8 mouse cellular contexts compared by ENCODE assay signal in genomic region chr5:31294964-31295605, GRCm38 (mm10). TPM values are rescaled to one million over a fixed set of nuclear protein-coding genes. Genes with fewer than 3 reads are reported as not detected.
DNase-seq lines count a peak whose midpoint lies in the region; ATAC-seq lines count a peak whose summit lies in the region.

No protein-coding gene starts in this region.

- WGBS in hindbrain, embryonic 10.5 days = 6% methylated on average over 29 of the region's 29 CpGs
- WGBS in midbrain, embryonic 10.5 days = 7% methylated on average over 29 of the region's 29 CpGs

- peak; percentile 36 to 73 for DNase-seq in adrenal gland, adult (ENCODE audit: inconsistent age in 2 of 2, low spot score in 1 of 2)
- no peak for DNase-seq in adrenal gland, adult 8-10 months
- no peak for DNase-seq in hindbrain, embryonic 10.5 days (ENCODE audit: low spot score)
- peak; percentile 49 for DNase-seq in midbrain, embryonic 10.5 days (ENCODE audit: low spot score)
- DNase-seq in thymus, postnatal 0 days (ENCODE audit: low spot score) = no peak
- DNase-seq in spleen, postnatal 36 days (ENCODE audit: low spot score in 2 of 2) = no peak

- H3K27ac ChIP-seq in hindbrain, embryonic 10.5 days = peak overlapping the region; percentile 93
- peak overlapping the region; percentile 93 for H3K27ac ChIP-seq in midbrain, embryonic 10.5 days (replicated peaks)

- ATAC-seq in megakaryocyte, adult 5-6 weeks (ENCODE audit: poor library complexity, severe bottlenecking) = no peak

- peak overlapping the region; percentile 90 for H3K4me3 ChIP-seq in megakaryocyte, embryonic 14.5 days (replicated peaks)
- peak overlapping the region; percentile 86 for H3K4me3 ChIP-seq in hindbrain, embryonic 10.5 days
- H3K4me3 ChIP-seq in midbrain, embryonic 10.5 days = peak overlapping the region; percentile 76

- no peaks in the 10 kb centered on the region for H3K9me3 ChIP-seq in megakaryocyte, embryonic 14.5 days
- H3K9me3 ChIP-seq in hindbrain, embryonic 10.5 days = no peaks in the 10 kb centered on the region
- H3K9me3 ChIP-seq in midbrain, embryonic 10.5 days (replicated peaks) = no peaks in the 10 kb centered on the region

- no peaks in the 10 kb centered on the region for H3K36me3 ChIP-seq in megakaryocyte, embryonic 14.5 days (replicated peaks; ENCODE audit: low read length)
- H3K36me3 ChIP-seq in hindbrain, embryonic 10.5 days = peaks cover 21% of the 10 kb centered on the region
- peaks cover 21% of the 10 kb centered on the region for H3K36me3 ChIP-seq in midbrain, embryonic 10.5 days

- peaks cover 64% of the 10 kb centered on the region for H3K27me3 ChIP-seq in megakaryocyte, embryonic 14.5 days (replicated peaks)
- H3K27me3 ChIP-seq in hindbrain, embryonic 10.5 days (ENCODE audit: insufficient read depth, poor library complexity, severe bottlenecking) = peaks cover 4% of the 10 kb centered on the region; the same call in 1 of the 2 replicates
- no peaks in the 10 kb centered on the region for H3K27me3 ChIP-seq in midbrain, embryonic 10.5 days (ENCODE audit: low read depth, poor library complexity, severe bottlenecking)

- H3K4me1 ChIP-seq in megakaryocyte, embryonic 14.5 days = peaks cover 30% of the 10 kb centered on the region
- peaks cover 42% of the 10 kb centered on the region for H3K4me1 ChIP-seq in hindbrain, embryonic 10.5 days (replicated peaks)
- H3K4me1 ChIP-seq in midbrain, embryonic 10.5 days = peaks cover 37% of the 10 kb centered on the region

RNA-seq across cellular contexts. Expression of gene Fndc4, which starts 0.8 kb away (rescaled TPM):
- 10 to 100 TPM in 2 of 4 experiments, 1 to 10 TPM in 2; 6.6 to 15.1 (median 10.6) TPM for total RNA-seq in adrenal gland, adult 8-10 months (2022)
- polyA plus RNA-seq in megakaryocyte, embryonic 14.5 days (2012; ENCODE audit: insufficient read depth, low replicate concordance) = not detected in 2 replicates
- not detected in 2 replicates for total RNA-seq in megakaryocyte, adult 5-6 weeks (2015)
- total RNA-seq in megakaryocyte, adult 5-6 weeks (2017) = not detected in 2 replicates
- 47.3 and 55.6 TPM in 2 replicates for polyA plus RNA-seq in hindbrain, embryonic 10.5 days (2016; fragmentation: Nextera tagmentation; extraction: Ambion mirVana)
- polyA plus RNA-seq in midbrain, embryonic 10.5 days (2016; fragmentation: Nextera tagmentation; extraction: Ambion mirVana) = 48.9 and 51.0 TPM in 2 replicates
- polyA plus RNA-seq in thymus, postnatal 0 days (2015; fragmentation: Nextera tagmentation; extraction: Ambion mirVana) = 2.0 and 2.5 TPM in 2 replicates

RNA-seq across cellular contexts. Expression of gene Gckr, which starts 2.2 kb away (rescaled TPM):
- under 1 TPM in 3 of 4 experiments, not detected in 1; 0.26 to 0.70 (median 0.49) TPM for total RNA-seq in adrenal gland, adult 8-10 months (2022)
- not detected in 2 replicates for polyA plus RNA-seq in megakaryocyte, embryonic 14.5 days (2012; ENCODE audit: insufficient read depth, low replicate concordance)
- not detected in 2 replicates for total RNA-seq in megakaryocyte, adult 5-6 weeks (2015)
- not detected in 2 replicates for total RNA-seq in megakaryocyte, adult 5-6 weeks (2017)
- 0.14 TPM in 1 of 2 replicates, not detected in the other for polyA plus RNA-seq in hindbrain, embryonic 10.5 days (2016; fragmentation: Nextera tagmentation; extraction: Ambion mirVana)
- 0.24 TPM in 1 of 2 replicates, not detected in the other for polyA plus RNA-seq in midbrain, embryonic 10.5 days (2016; fragmentation: Nextera tagmentation; extraction: Ambion mirVana)
- polyA plus RNA-seq in thymus, postnatal 0 days (2015; fragmentation: Nextera tagmentation; extraction: Ambion mirVana) = 0.04 and 0.06 TPM in 2 replicates

RNA-seq across cellular contexts. Expression of gene Ift172, which starts 4.2 kb away (rescaled TPM):
- total RNA-seq in adrenal gland, adult 8-10 months (2022) = 10 to 100 TPM; 38.1 to 62.4 (median 49.5) TPM
- polyA plus RNA-seq in megakaryocyte, embryonic 14.5 days (2012; ENCODE audit: insufficient read depth, low replicate concordance) = 8.8 and 19.3 TPM in 2 replicates
- 9.6 and 13.6 TPM in 2 replicates for total RNA-seq in megakaryocyte, adult 5-6 weeks (2015)
- total RNA-seq in megakaryocyte, adult 5-6 weeks (2017) = 14.2 and 25.0 TPM in 2 replicates
- 35.2 and 39.7 TPM in 2 replicates for polyA plus RNA-seq in hindbrain, embryonic 10.5 days (2016; fragmentation: Nextera tagmentation; extraction: Ambion mirVana)
- polyA plus RNA-seq in midbrain, embryonic 10.5 days (2016; fragmentation: Nextera tagmentation; extraction: Ambion mirVana) = 33.8 and 40.6 TPM in 2 replicates
- polyA plus RNA-seq in thymus, postnatal 0 days (2015; fragmentation: Nextera tagmentation; extraction: Ambion mirVana) = 10.6 and 12.9 TPM in 2 replicates

RNA-seq across cellular contexts. Expression of gene Krtcap3, which starts 43.6 kb away (rescaled TPM):
- total RNA-seq in adrenal gland, adult 8-10 months (2022) = 1 to 10 TPM; 3.8 to 9.2 (median 4.6) TPM
- 0.48 TPM in 1 of 2 replicates, not detected in the other for polyA plus RNA-seq in megakaryocyte, embryonic 14.5 days (2012; ENCODE audit: insufficient read depth, low replicate concordance)
- 5.1 and 5.4 TPM in 2 replicates for total RNA-seq in megakaryocyte, adult 5-6 weeks (2015)
- 3.6 and 6.7 TPM in 2 replicates for total RNA-seq in megakaryocyte, adult 5-6 weeks (2017)
- 3.9 and 6.7 TPM in 2 replicates for polyA plus RNA-seq in hindbrain, embryonic 10.5 days (2016; fragmentation: Nextera tagmentation; extraction: Ambion mirVana)
- polyA plus RNA-seq in midbrain, embryonic 10.5 days (2016; fragmentation: Nextera tagmentation; extraction: Ambion mirVana) = 2.9 and 3.0 TPM in 2 replicates
- 21.8 and 23.9 TPM in 2 replicates for polyA plus RNA-seq in thymus, postnatal 0 days (2015; fragmentation: Nextera tagmentation; extraction: Ambion mirVana)

RNA-seq across cellular contexts. Expression of gene Gm9970, which starts 54.1 kb away (rescaled TPM):
- total RNA-seq in adrenal gland, adult 8-10 months (2022) = under 1 TPM in 3 of 4 experiments, not detected in 1; 0.56 to 0.81 (median 0.59) TPM
- polyA plus RNA-seq in megakaryocyte, embryonic 14.5 days (2012; ENCODE audit: insufficient read depth, low replicate concordance) = not detected in 2 replicates
- not detected in 2 replicates for total RNA-seq in megakaryocyte, adult 5-6 weeks (2015)
- total RNA-seq in megakaryocyte, adult 5-6 weeks (2017) = not detected in 2 replicates
- 0.30 TPM in 1 of 2 replicates, not detected in the other for polyA plus RNA-seq in hindbrain, embryonic 10.5 days (2016; fragmentation: Nextera tagmentation; extraction: Ambion mirVana)
- polyA plus RNA-seq in midbrain, embryonic 10.5 days (2016; fragmentation: Nextera tagmentation; extraction: Ambion mirVana) = 0.23 and 0.36 TPM in 2 replicates
- 0.64 and 0.67 TPM in 2 replicates for polyA plus RNA-seq in thymus, postnatal 0 days (2015; fragmentation: Nextera tagmentation; extraction: Ambion mirVana)

Comparison
In these comparisons a context has a peak if more than half of its experiments do, and no peak if none do; other contexts are left out.
1. DNase-seq: peak in adrenal gland, adult (2 of 2) and midbrain, embryonic 10.5 days (single experiment); none in adrenal gland, adult 8-10 months (single experiment), hindbrain, embryonic 10.5 days (single experiment), thymus, postnatal 0 days (single experiment) and spleen, postnatal 36 days (0 of 2).
2. RNA of gene Fndc4, which starts 0.8 kb away (polyA plus RNA-seq): 47.3 to 55.6 TPM in hindbrain, embryonic 10.5 days and 48.9 to 51.0 TPM in midbrain, embryonic 10.5 days; 2.0 to 2.5 TPM in thymus, postnatal 0 days and not detected in megakaryocyte, embryonic 14.5 days; every median in the first group is over 10 times any median in the second.
3. Peak in every context shown above with its lines, with median percentiles within 50 percentile points of each other: H3K4me3 ChIP-seq.